Mouse (Mus musculus): ENCODE measurements around the gene Ndufaf1.

Ndufaf1 gene

DNA sequence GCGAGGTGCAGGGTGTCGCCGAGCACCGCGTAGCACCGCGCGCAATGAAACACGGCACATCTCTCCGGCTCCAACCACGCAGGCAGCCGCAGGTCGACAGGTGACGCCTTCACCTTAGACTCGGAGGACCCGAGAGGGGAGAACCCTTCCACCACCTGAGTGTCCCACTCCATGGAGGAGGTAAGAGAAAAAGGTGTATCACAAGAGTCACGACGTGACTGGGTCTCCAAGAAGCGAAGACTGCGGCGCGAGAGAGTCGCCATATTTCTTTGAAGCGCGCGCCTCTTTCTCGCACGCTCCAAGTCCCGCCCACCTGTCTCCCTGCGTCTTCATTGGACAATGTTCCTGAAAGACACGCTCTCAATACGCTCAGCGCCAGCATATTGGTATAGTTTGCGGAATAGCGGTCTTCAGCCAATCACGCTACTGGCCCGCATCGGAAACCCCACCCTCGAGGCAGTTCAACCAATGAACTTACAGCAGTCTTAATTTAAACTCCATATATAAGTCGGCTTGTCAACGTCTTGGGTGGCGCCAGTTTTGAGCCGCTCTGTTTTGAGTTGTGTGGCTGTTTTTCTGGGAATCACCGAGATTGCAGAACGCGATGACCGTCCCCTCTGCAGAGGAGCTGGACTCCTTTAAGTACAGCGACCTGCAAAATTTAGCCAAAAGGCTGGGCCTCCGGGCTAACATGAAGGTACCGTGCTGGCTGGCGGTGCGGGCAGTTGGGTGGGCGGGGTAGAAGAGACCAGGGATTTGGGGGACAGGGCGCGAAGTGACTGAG, 44.2 kb downstream of the Ndufaf1 start, which contains the start of the genes Nusap1 and Oip5:
Nusap1 (plus strand) TSS at position 100 of the 784 bp plus-strand sequence.
Oip5 (minus strand) TSS at position 271 of the 784 bp plus-strand sequence.
- DNase-seq (ENCODE audit: low read depth, low spot score), result peak; percentile 98

DNA sequence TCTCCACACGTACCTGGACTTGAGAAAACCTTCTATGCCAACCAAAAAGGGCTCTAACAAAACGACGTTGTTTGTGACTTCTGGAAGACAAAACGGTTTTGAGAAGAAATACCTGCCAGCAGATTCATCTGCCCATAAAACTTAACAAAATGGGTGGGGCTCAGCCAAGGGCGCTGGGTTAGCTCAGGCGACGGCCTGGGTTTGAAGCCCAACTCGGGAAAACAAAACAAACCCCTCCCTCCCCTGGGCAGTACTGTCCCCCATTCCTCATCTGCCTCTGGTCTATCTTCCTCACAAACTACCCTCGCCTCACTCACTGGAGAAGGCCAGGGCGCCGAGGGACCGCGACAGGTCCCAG, 44.8 kb downstream of the Ndufaf1 start:
- no peak for DNase-seq (ENCODE audit: low read depth, low spot score)

DNA sequence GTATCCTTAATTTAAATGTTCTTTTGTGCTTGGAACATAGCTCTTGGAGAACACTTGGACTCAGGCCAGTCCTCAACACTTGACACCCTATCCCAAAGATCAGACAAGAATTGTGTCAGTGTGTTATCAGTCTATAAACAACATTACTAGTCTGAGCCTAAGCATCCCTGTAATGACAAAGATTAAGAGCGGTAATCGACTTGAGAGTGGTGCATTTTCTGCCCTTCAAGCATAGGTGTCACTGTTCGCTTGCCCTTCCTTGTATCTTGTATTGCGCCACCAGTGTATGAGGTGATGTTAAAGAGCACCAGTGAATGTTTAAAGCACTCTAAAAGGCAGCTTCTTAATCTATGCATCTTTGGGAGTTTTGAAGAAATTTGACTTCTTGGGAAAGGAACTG, 55.6 kb downstream of the Ndufaf1 start:
- no peak for DNase-seq (ENCODE audit: low read depth, low spot score)

Data from forelimb bud, embryonic 11.5 days (tissue).